Mouse (Mus musculus) frontal cortex, postnatal 36 days (tissue): ENCODE measurements at regions not wholly inside any gene's neighbourhood (a gene's known extent, or its start where the extent isn't known, plus 50 kb on each side); places are given as distances from the start of the nearest gene placed in this dataset.

Experiments
- DNase-seq, 2 experiments: peaks; one replicate each; pipeline ENCODE4 v3.0.0; 2022; ENCODE audit warnings: low spot score in 2 of 2

- no peak for DNase-seq
These were observed 119.3 kb upstream of the Slc44a1 start for GRCm38 (mm10) chr4:53320735-53321449.

- no peak for DNase-seq
These were observed 121.2 kb upstream of the Slc44a1 start for GRCm38 (mm10) chr4:53319051-53319450.

- DNase-seq = no peak
These were observed 122.0 kb upstream of the Slc44a1 start for GRCm38 (mm10) chr4:53318181-53318580.

GRCm38 (mm10) chr4:53317453-53317824 lies 122.8 kb upstream of the Slc44a1 start:
- no peak for DNase-seq

- DNase-seq = no peak
These were observed 123.3 kb upstream of the Slc44a1 start for GRCm38 (mm10) chr4:53316796-53317452.

GRCm38 (mm10) chr4:53315876-53316762 lies 124.1 kb upstream of the Slc44a1 start:
- DNase-seq = peak in 1 of 2 experiments; percentile 28

- peak in 1 of 2 experiments; percentile 26 for DNase-seq
These were observed 124.9 kb upstream of the Slc44a1 start for GRCm38 (mm10) chr4:53315121-53315875.

- DNase-seq = no peak
These were observed 126.1 kb upstream of the Slc44a1 start for GRCm38 (mm10) chr4:53314076-53314475.

- no peak for DNase-seq
These were observed 133.1 kb upstream of the Slc44a1 start for GRCm38 (mm10) chr4:53307121-53307520.

GRCm38 (mm10) chr4:53304782-53305385 lies 135.3 kb upstream of the Slc44a1 start:
- no peak for DNase-seq

GRCm38 (mm10) chr4:53304290-53304654 lies 135.9 kb upstream of the Slc44a1 start:
- DNase-seq = no peak

- no peak for DNase-seq
These were observed 136.5 kb upstream of the Slc44a1 start for GRCm38 (mm10) chr4:53303621-53304289.

- DNase-seq = no peak
These were observed 138.3 kb upstream of the Abca1 start for GRCm38 (mm10) chr4:53297975-53298374.

- no peak for DNase-seq
These were observed 132.9 kb upstream of the Abca1 start for GRCm38 (mm10) chr4:53292606-53293005.

- no peak for DNase-seq
These were observed 118.2 kb upstream of the Abca1 start for GRCm38 (mm10) chr4:53277741-53278525.

- DNase-seq = no peak
These were observed 110.7 kb upstream of the Abca1 start for GRCm38 (mm10) chr4:53270433-53270832.

- DNase-seq = no peak
These were observed 110.3 kb upstream of the Abca1 start for GRCm38 (mm10) chr4:53269999-53270398.

GRCm38 (mm10) chr4:53269251-53269842 lies 109.7 kb upstream of the Abca1 start:
- DNase-seq = no peak

GRCm38 (mm10) chr4:53264901-53265300 lies 105.2 kb upstream of the Abca1 start:
- DNase-seq = no peak

GRCm38 (mm10) chr4:53264501-53264900 lies 104.8 kb upstream of the Abca1 start:
- DNase-seq = no peak
